In genomic region chr2:72911527-72911926, GRCm38 (mm10) we compare ENCODE assay signal across 16 mouse cellular contexts.
A peak's percentile ranks its signal among the peaks of the same experiment; 100 is the strongest.
DNase-seq lines count a peak whose midpoint lies in the region; ATAC-seq lines count a peak whose summit lies in the region.
"Had no signal": no experiment of that assay in that cellular context is flagged by ENCODE, and none has a peak within 500 bp of the region (broad histone marks: within the 10 kb centered on the region; RNA-seq: fewer than 3 reads in every experiment).

No protein-coding gene starts in this region.

- peak; percentile 93 for DNase-seq in heart, adult 11 months
- no peak for DNase-seq in heart, embryonic 10.5 days (ENCODE audit: low spot score)
- peak; percentile 11 for DNase-seq in lung, postnatal 14 days
- DNase-seq in lung, postnatal 25 days (ENCODE audit: low spot score): no peak
- peak; percentile 79 to 82 for DNase-seq in heart, postnatal 10 days
- no peak for DNase-seq in layer of hippocampus, postnatal 10 days (ENCODE audit: low spot score in 2 of 2)
- no peak for DNase-seq in urinary bladder, adult 2 months (ENCODE audit: low spot score)
- no peak for DNase-seq in forebrain, embryonic 14.5 days (ENCODE audit: low spot score)
- DNase-seq: B cell, adult 2 months; cerebellum, postnatal 36 days; kidney, postnatal 4 days; left cerebral cortex, postnatal 4 days; liver, embryonic 13.5 days; midbrain, embryonic 14.5 days had no signal

- no peak overlapping the region for H3K27ac ChIP-seq in heart, embryonic 10.5 days
- H3K27ac ChIP-seq in forebrain, embryonic 14.5 days (ENCODE audit: low read depth, low read length): no peak overlapping the region
- H3K27ac ChIP-seq: hindbrain, embryonic 13.5 days; intestine, embryonic 15.5 days; liver, embryonic 13.5 days had no signal

- no peak overlapping the region for H3K4me3 ChIP-seq in heart, embryonic 10.5 days
- no peak overlapping the region for H3K4me3 ChIP-seq in forebrain, embryonic 14.5 days (ENCODE audit: low read depth, low read length)
- H3K4me3 ChIP-seq: hindbrain, embryonic 13.5 days; intestine, embryonic 15.5 days; liver, embryonic 13.5 days had no signal

- no peak overlapping the region for H3K9ac ChIP-seq in forebrain, embryonic 14.5 days (ENCODE audit: low read length)
- H3K9ac ChIP-seq: hindbrain, embryonic 13.5 days; intestine, embryonic 15.5 days; liver, embryonic 13.5 days had no signal

- 86% methylated on average over 9 of the region's 9 CpGs for WGBS in heart, embryonic 10.5 days
- WGBS in forebrain, embryonic 14.5 days: 93% methylated on average over 9 of the region's 9 CpGs

- ATAC-seq in forebrain, embryonic 14.5 days: no peak
- ATAC-seq: intestine, embryonic 15.5 days had no signal

- intact Hi-C loops in heart, postnatal 10 days (cut with DNase I): loop anchor here (5.0 kb wide), 1 partner anchor 184 kb away; no protein-coding TSS in a partner anchor

- H3K36me3 ChIP-seq in heart, embryonic 10.5 days: no peaks in the 10 kb centered on the region
- H3K36me3 ChIP-seq in forebrain, embryonic 14.5 days (ENCODE audit: control insufficient read depth, insufficient read depth, low read length): no peaks in the 10 kb centered on the region
- H3K36me3 ChIP-seq: hindbrain, embryonic 13.5 days; intestine, embryonic 15.5 days; liver, embryonic 13.5 days had no signal

- no peak overlapping the region for H3K4me2 ChIP-seq in forebrain, embryonic 14.5 days (ENCODE audit: low read length)
- H3K4me2 ChIP-seq: hindbrain, embryonic 13.5 days; intestine, embryonic 15.5 days; liver, embryonic 13.5 days had no signal

- H3K27me3 ChIP-seq in heart, embryonic 10.5 days (ENCODE audit: insufficient read depth, poor library complexity, severe bottlenecking): no peaks in the 10 kb centered on the region
- no peaks in the 10 kb centered on the region for H3K27me3 ChIP-seq in forebrain, embryonic 14.5 days (replicated peaks; ENCODE audit: control insufficient read depth, insufficient read depth, low read length)
- H3K27me3 ChIP-seq: hindbrain, embryonic 13.5 days; intestine, embryonic 15.5 days; liver, embryonic 13.5 days had no signal

- no peaks in the 10 kb centered on the region for H3K4me1 ChIP-seq in heart, embryonic 10.5 days
- peaks cover 14% of the 10 kb centered on the region for H3K4me1 ChIP-seq in forebrain, embryonic 14.5 days (ENCODE audit: control insufficient read depth, insufficient read depth, low read length)
- H3K4me1 ChIP-seq: hindbrain, embryonic 13.5 days; intestine, embryonic 15.5 days; liver, embryonic 13.5 days had no signal

- no peaks in the 10 kb centered on the region for H3K9me3 ChIP-seq in heart, embryonic 10.5 days
- H3K9me3 ChIP-seq in forebrain, embryonic 14.5 days (replicated peaks; ENCODE audit: control insufficient read depth, low read length): no peaks in the 10 kb centered on the region
- H3K9me3 ChIP-seq: hindbrain, embryonic 13.5 days; intestine, embryonic 15.5 days; liver, embryonic 13.5 days had no signal

Comparison
In these comparisons a context has a peak if more than half of its experiments do, and no peak if none do; other contexts are left out.
1. DNase-seq: peak in heart, adult 11 months (single experiment), lung, postnatal 14 days (single experiment) and heart, postnatal 10 days (2 of 2); none in heart, embryonic 10.5 days (single experiment), lung, postnatal 25 days (single experiment), layer of hippocampus, postnatal 10 days (0 of 2), urinary bladder, adult 2 months (single experiment) and forebrain, embryonic 14.5 days (single experiment).